Mouse (Mus musculus): ENCODE measurements around the gene Rhoh. TPM values are rescaled to one million over a fixed set of nuclear protein-coding genes. Genes with fewer than 3 reads are reported as not detected.

Gene Rhoh
- polyA plus RNA-seq, 1 experiment from 2014 or later = 0.93 TPM

DNA sequence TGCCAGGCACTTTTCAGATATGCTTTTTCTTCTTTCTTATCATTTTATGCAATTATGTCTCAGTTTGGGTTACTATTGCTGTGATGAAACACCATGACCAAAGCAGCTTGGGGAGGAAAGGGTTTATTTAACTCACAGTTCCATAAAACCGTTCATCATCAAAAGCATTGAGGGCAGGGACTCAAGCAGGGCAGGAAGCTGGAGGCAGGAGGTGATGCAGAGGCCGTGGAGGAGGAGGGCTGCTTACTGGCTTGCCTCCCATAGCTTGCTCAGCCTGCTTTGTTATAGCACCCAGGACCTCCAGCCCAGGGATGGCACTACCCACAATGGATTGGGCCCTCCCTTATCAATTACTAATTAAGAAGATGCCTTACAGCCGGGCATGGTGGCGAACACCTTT is 80.1 kb downstream of the Rhoh start:
- no peak overlapping the region for H3K4me3 ChIP-seq
- H3K27ac ChIP-seq = no peak overlapping the region
- no peak overlapping the region for H3K4me2 ChIP-seq (replicated peaks)
- no peak overlapping the region for H3K9ac ChIP-seq
- no peaks in the 10 kb centered on the region for H3K36me3 ChIP-seq
- H3K4me1 ChIP-seq = no peaks in the 10 kb centered on the region
- no peak for ATAC-seq (ENCODE audit: low FRiP score, low read depth)
- WGBS = 54% methylated on average over 4 of the region's 4 CpGs
- no peaks in the 10 kb centered on the region for H3K27me3 ChIP-seq
- H3K9me3 ChIP-seq = no peaks in the 10 kb centered on the region

Other genes with a start within 250 kb of the Rhoh start
- 75.2 and 78.0 TPM in 2 replicates for gene Pds5a, start 162.9 kb upstream of the Rhoh start, polyA plus RNA-seq (2015; fragmentation: Nextera tagmentation; extraction: Ambion mirVana)
- gene N4bp2, start 97.7 kb upstream of the Rhoh start, polyA plus RNA-seq (2015; fragmentation: Nextera tagmentation; extraction: Ambion mirVana) = 35.3 and 37.0 TPM in 2 replicates
- gene Chrna9, start 73.7 kb downstream of the Rhoh start, polyA plus RNA-seq (2015; fragmentation: Nextera tagmentation; extraction: Ambion mirVana) = 0.70 and 0.77 TPM in 2 replicates
- not detected in 2 replicates for gene 9130230L23Rik, start 143.1 kb downstream of the Rhoh start, polyA plus RNA-seq (2015; fragmentation: Nextera tagmentation; extraction: Ambion mirVana)

Data from limb, embryonic 13.5 days (tissue).